Mouse (Mus musculus) liver, embryonic 14.5 days (tissue): ENCODE data around the gene Pcp2.

Source experiments
- CTCF ChIP-seq: IDR thresholded peaks from 2 replicates; pipeline ENCODE4 v1.5.1; 2016; ENCODE audit warnings: antibody characterized with exemption, low read depth, control low read depth
- EP300 ChIP-seq: IDR thresholded peaks from 2 replicates; pipeline ENCODE4 v1.6.1; 2016; ENCODE audit warnings: antibody characterized with exemption, low read depth

- no peak for TF ChIP-seq EP300
- no peak for TF ChIP-seq CTCF
These were observed 49.3 kb upstream of the Pcp2 start for GRCm38 (mm10) chr8:3674671-3675070.
